Mouse (Mus musculus) spleen, adult 2 months (tissue): Measurements from ENCODE around the gene Kank3. TPM values are rescaled to one million over a fixed set of nuclear protein-coding genes. Genes with fewer than 3 reads are reported as not detected.

Source experiments
- DNase-seq, 2 experiments: peaks; one replicate each; pipeline versions ENCODE4 v3.0.0 to v3.0.0-alpha.2; 2012 to 2021; ENCODE audit warnings: low spot score in 2 of 2, low read depth in 1 of 2
- H3K27ac ChIP-seq: fragments of 200-500 bp; 2 replicates; pipeline ENCODE4 v1.5.1; 2012; ENCODE audit warnings: low read length, inconsistent platforms; ENCODE audit not compliant: insufficient read depth
- H3K27me3 ChIP-seq: fragments of 200-500 bp; 2 replicates; pipeline ENCODE4 v1.6.1; 2012; ENCODE audit warnings: mild to moderate bottlenecking, moderate library complexity, low read length, inconsistent platforms; ENCODE audit not compliant: control insufficient read depth, insufficient read depth
- H3K36me3 ChIP-seq: fragments of 200-500 bp; 2 replicates; pipeline ENCODE4 v1.6.1; 2012; ENCODE audit warnings: mild to moderate bottlenecking, low read length, inconsistent platforms; ENCODE audit not compliant: control insufficient read depth, insufficient read depth
- H3K4me1 ChIP-seq: fragments of 200-500 bp; 2 replicates; pipeline ENCODE4 v1.6.1; 2011; ENCODE audit warnings: inconsistent platforms; ENCODE audit not compliant: control insufficient read depth, insufficient read depth, insufficient read length
- H3K4me3 ChIP-seq: fragments of 200-500 bp; 2 replicates; pipeline ENCODE4 v1.5.1; 2011; ENCODE audit warnings: mild to moderate bottlenecking, inconsistent platforms; ENCODE audit not compliant: insufficient read depth, insufficient read length; ENCODE audit errors: extremely low read depth
- CTCF ChIP-seq: fragments of 200-500 bp; IDR thresholded peaks from 2 replicates; pipeline ENCODE4 v1.5.1; 2011; ENCODE audit warnings: mild to moderate bottlenecking, inconsistent platforms; ENCODE audit not compliant: insufficient read depth, insufficient read length, insufficient replicate concordance; ENCODE audit errors: extremely low read depth
- POLR2A ChIP-seq: fragments of 200-500 bp; IDR thresholded peaks from 2 replicates; pipeline ENCODE4 v1.6.1; 2011; ENCODE audit warnings: low read depth, low read length, inconsistent platforms
- WGBS: fragments of 180-500 bp; shearing (Covaris S2); methylation state at CpG from one replicate; pipeline ENCODE4 v1.1.7; 2018; 5-methylcytosine and 5-hydroxymethylcytosine counted together
- polyA plus RNA-seq: library from polyadenylated mRNA; depleted of rRNA; stranded (reverse); fragments of >200 nt; gene quantifications from 2 replicates; pipeline ENCODE4 v1.2.3, GENCODE M21; 2012

The Kank3 gene
- polyA plus RNA-seq, 1 experiment: 74.6 TPM

GRCm38 (mm10) chr17:33783408-33783807 lies 26.9 kb upstream of the Kank3 start:
- peak in 1 of 2 experiments; percentile 22 for DNase-seq

GRCm38 (mm10) chr17:33784939-33785338 lies 25.4 kb upstream of the Kank3 start:
- Histone ChIP-seq H3K4me3 (no peak overlapping the region), H3K27ac (no peak overlapping the region), H3K36me3 (no peaks in the 10 kb centered on the region), H3K27me3 (no peaks in the 10 kb centered on the region), H3K4me1 (peaks cover 17% of the 10 kb centered on the region)
- no peak for TF ChIP-seq CTCF
- WGBS: 92% methylated on average over 2 of the region's 2 CpGs
- DNase-seq: no peak

More at GRCm38 (mm10) chr17:33783408-33783807, 26.9 kb upstream of the Kank3 start:
- peaks cover 17% of the 10 kb centered on the region for H3K4me1 ChIP-seq
- H3K27me3 ChIP-seq: no peaks in the 10 kb centered on the region
- H3K27ac ChIP-seq: no peak overlapping the region
- no peak overlapping the region for H3K4me3 ChIP-seq
- TF ChIP-seq CTCF (no peak), POLR2A (no peak)
- H3K36me3 ChIP-seq: no peaks in the 10 kb centered on the region

DNA sequence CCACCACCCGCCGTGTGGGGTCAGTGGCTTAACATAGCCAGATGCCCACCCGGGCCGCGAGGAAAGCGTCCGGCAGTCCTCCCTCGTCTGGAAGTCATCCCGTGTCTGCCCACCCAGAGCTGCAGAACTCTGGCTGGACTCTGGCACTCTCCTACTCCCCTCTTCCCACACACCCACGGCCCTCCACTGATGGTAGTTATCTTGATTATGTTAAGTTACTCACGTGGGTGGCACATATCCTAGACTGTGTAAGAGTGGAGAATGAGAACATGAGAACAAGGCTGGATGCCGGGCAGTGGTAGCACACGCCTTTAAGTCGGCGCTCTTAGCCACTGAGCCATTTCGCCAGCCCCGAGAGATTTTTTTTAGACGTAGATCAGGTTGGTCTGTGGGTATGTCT lies 23.9 kb upstream of the Kank3 start:
- H3K4me1 ChIP-seq: peaks cover 8% of the 10 kb centered on the region; the same call in 1 of the 2 replicates
- H3K36me3 ChIP-seq: no peaks in the 10 kb centered on the region
- H3K27me3 ChIP-seq: no peaks in the 10 kb centered on the region
- H3K27ac ChIP-seq: no peak overlapping the region
- no peak overlapping the region for H3K4me3 ChIP-seq
- 87% methylated on average over 18 of the region's 18 CpGs for WGBS
- TF ChIP-seq CTCF (no peak), POLR2A (no peak)
- DNase-seq: no peak

GRCm38 (mm10) chr17:33788732-33789131 lies 21.6 kb upstream of the Kank3 start:
- Histone ChIP-seq H3K27ac (no peak overlapping the region), H3K36me3 (no peaks in the 10 kb centered on the region), H3K4me1 (no peaks in the 10 kb centered on the region), H3K4me3 (no peak overlapping the region), H3K27me3 (no peaks in the 10 kb centered on the region)
- 71% methylated on average over 4 of the region's 4 CpGs for WGBS
- no peak for TF ChIP-seq CTCF
- TF ChIP-seq POLR2A: no peak
- DNase-seq: no peak

- no peaks in the 10 kb centered on the region for H3K4me1 ChIP-seq
- H3K27me3 ChIP-seq: no peaks in the 10 kb centered on the region
- WGBS: 50% methylated on average over 3 of the region's 3 CpGs
- H3K36me3 ChIP-seq: no peaks in the 10 kb centered on the region
- DNase-seq: no peak
- H3K4me3 ChIP-seq: no peak overlapping the region
- no peak overlapping the region for H3K27ac ChIP-seq
- TF ChIP-seq POLR2A: no peak
- TF ChIP-seq CTCF: no peak
Measured at GRCm38 (mm10) chr17:33798306-33798705, 12.0 kb upstream of the Kank3 start.

DNA sequence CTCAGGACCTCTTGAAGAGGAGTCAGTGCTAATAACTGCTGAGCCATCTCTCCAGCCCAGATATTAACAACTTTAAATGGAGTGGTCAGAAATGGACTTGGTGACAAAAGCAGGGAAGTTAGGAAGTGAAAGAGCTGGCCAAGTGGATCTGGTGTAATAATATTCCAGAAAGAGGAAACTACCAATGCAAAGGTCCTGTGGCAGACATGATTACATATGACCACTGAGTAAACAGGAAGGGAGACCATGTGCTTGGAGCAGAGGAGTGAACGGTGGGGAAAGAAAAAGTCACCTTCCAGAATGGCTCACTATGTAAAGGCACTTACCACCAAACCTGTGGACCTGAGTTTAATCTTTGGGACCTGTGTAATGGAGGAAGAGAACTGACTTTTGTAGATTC lies 11.0 kb upstream of the Kank3 start:
- WGBS: 24% methylated on average over 1 of the region's 1 CpGs
- no peak for TF ChIP-seq POLR2A
- TF ChIP-seq CTCF: no peak
- DNase-seq: no peak
- Histone ChIP-seq H3K27ac (no peak overlapping the region), H3K27me3 (no peaks in the 10 kb centered on the region), H3K4me1 (no peaks in the 10 kb centered on the region), H3K36me3 (no peaks in the 10 kb centered on the region), H3K4me3 (no peak overlapping the region)

- H3K27ac ChIP-seq: no peak overlapping the region
- no peaks in the 10 kb centered on the region for H3K4me1 ChIP-seq
- H3K36me3 ChIP-seq: no peaks in the 10 kb centered on the region
- DNase-seq: no peak
- no peaks in the 10 kb centered on the region for H3K27me3 ChIP-seq
- no peak overlapping the region for H3K4me3 ChIP-seq
- TF ChIP-seq POLR2A (no peak), CTCF (no peak)
- 3% methylated on average over 2 of the region's 2 CpGs for WGBS
Measured at GRCm38 (mm10) chr17:33802221-33802620, 8.1 kb upstream of the Kank3 start.
